Mouse (Mus musculus) liver, embryonic 14.5 days (tissue): Measurements from ENCODE around the gene Iqce.

Experiments used
- CTCF ChIP-seq: IDR thresholded peaks from 2 replicates; pipeline ENCODE4 v1.5.1; 2016; ENCODE audit warnings: antibody characterized with exemption, low read depth, control low read depth
- EP300 ChIP-seq: IDR thresholded peaks from 2 replicates; pipeline ENCODE4 v1.6.1; 2016; ENCODE audit warnings: antibody characterized with exemption, low read depth

DNA sequence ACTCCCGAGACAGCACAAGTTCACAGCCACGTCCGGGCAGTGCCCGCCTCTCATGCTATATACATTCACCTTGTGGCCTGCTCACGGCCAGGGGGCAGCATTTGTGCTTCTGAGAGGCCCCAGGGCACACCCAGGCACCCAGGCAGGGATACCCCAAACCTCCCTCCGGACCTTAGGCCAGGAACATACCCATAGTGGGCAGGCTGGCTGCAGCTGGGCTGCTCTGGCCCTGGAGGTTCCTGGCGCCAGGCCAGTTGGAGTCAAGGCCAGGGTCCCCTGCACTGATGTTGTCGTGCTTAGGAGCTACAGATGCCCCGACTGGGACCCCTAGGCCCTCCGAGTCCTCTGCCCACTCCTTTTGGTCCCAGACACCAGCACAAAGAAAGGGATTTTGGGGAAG is 80.7 kb downstream of the Iqce start:
- TF ChIP-seq EP300 (no peak), CTCF (peak; percentile 12; the same call in 1 of the 2 replicates)
